8 mouse cellular contexts compared by ENCODE assay signal in genomic region chr15:83172492-83173429, GRCm38 (mm10). TPM values are rescaled to one million over a fixed set of nuclear protein-coding genes. Genes with fewer than 3 reads are reported as not detected.
DNase-seq lines count a peak whose midpoint lies in the region; ATAC-seq and TF ChIP-seq lines count a peak whose summit lies in the region.

Gene Cyb5r3 (minus strand): TSS chr15:83172592.

- peak within 1 kb of the TSS; percentile 88 for H3K4me2 ChIP-seq in heart, embryonic 15.5 days
- peak within 1 kb of the TSS; percentile 81 for H3K4me2 ChIP-seq in neural tube, embryonic 13.5 days

- no peak for DNase-seq in cerebellum, adult 2 months
- no peak for DNase-seq in cerebellum, postnatal 10 days
- no peak for DNase-seq in left cerebral cortex, postnatal 36 days (ENCODE audit: low spot score in 2 of 2)
- no peak for DNase-seq in testis, postnatal 14 days (ENCODE audit: low spot score)

- H3K4me3 ChIP-seq in cerebellum, adult 2 months (replicated peaks; ENCODE audit: insufficient read depth, low read depth, low read length): peak within 1 kb of the TSS; percentile 65
- peak within 1 kb of the TSS; percentile 94 for H3K4me3 ChIP-seq in E14TG2a.4 (replicated peaks; ENCODE audit: low read length)
- H3K4me3 ChIP-seq in heart, embryonic 15.5 days: peak within 1 kb of the TSS; percentile 71
- peak within 1 kb of the TSS; percentile 88 for H3K4me3 ChIP-seq in neural tube, embryonic 13.5 days

- intact Hi-C loops in left cerebral cortex, postnatal 36 days (cut with DNase I): no loop called here

- H3K36me3 ChIP-seq in E14TG2a.4 (ENCODE audit: insufficient read depth, low read length): peaks cover 44% of the 10 kb centered on the region
- no peaks in the 10 kb centered on the region for H3K36me3 ChIP-seq in heart, embryonic 15.5 days
- H3K36me3 ChIP-seq in neural tube, embryonic 13.5 days: no peaks in the 10 kb centered on the region

- WGBS in cerebellum, adult 2 months: 31% methylated on average over 28 of the region's 28 CpGs
- 30% methylated on average over 28 of the region's 28 CpGs for WGBS in heart, embryonic 15.5 days
- 35% methylated on average over 28 of the region's 28 CpGs for WGBS in neural tube, embryonic 13.5 days

- peak; percentile 47 for ATAC-seq in erythroblast, adult 5-6 weeks (replicated peaks; ENCODE audit: low FRiP score, poor library complexity, severe bottlenecking)
- peak; percentile 30; the same call in 1 of the 2 replicates for ATAC-seq in heart, embryonic 15.5 days (replicated peaks; ENCODE audit: insufficient number of reproducible peaks, insufficient read depth, low FRiP score, low read depth)
- ATAC-seq in neural tube, embryonic 13.5 days (ENCODE audit: low read depth): peak; percentile 75

- no peak for TF ChIP-seq CTCF in cerebellum, adult 2 months (IDR thresholded peaks at IDR 0.05; ENCODE audit: borderline replicate concordance, insufficient read depth, low read depth, low read length)
- no peak for TF ChIP-seq CTCF in E14TG2a.4 (conservative IDR thresholded peaks at IDR 0.05; ENCODE audit: low read length)

- H3K27me3 ChIP-seq in cerebellum, adult 2 months (ENCODE audit: control insufficient read depth, insufficient read depth, low read length): no peaks in the 10 kb centered on the region
- no peaks in the 10 kb centered on the region for H3K27me3 ChIP-seq in E14TG2a.4 (ENCODE audit: insufficient read depth, low read length)
- no peaks in the 10 kb centered on the region for H3K27me3 ChIP-seq in heart, embryonic 15.5 days
- H3K27me3 ChIP-seq in neural tube, embryonic 13.5 days: no peaks in the 10 kb centered on the region

- H3K4me1 ChIP-seq in cerebellum, adult 2 months (ENCODE audit: control insufficient read depth, insufficient read depth, low read length): peaks cover 36% of the 10 kb centered on the region
- peaks cover 77% of the 10 kb centered on the region for H3K4me1 ChIP-seq in E14TG2a.4 (replicated peaks; ENCODE audit: low read depth, low read length)
- H3K4me1 ChIP-seq in heart, embryonic 15.5 days (replicated peaks): peaks cover 28% of the 10 kb centered on the region
- peaks cover 45% of the 10 kb centered on the region for H3K4me1 ChIP-seq in neural tube, embryonic 13.5 days (replicated peaks)

- peak within 1 kb of the TSS; percentile 79 for H3K9ac ChIP-seq in heart, embryonic 15.5 days
- H3K9ac ChIP-seq in neural tube, embryonic 13.5 days: peak within 1 kb of the TSS; percentile 89

- TF ChIP-seq POLR2A in cerebellum, adult 2 months (IDR thresholded peaks at IDR 0.05; ENCODE audit: borderline replicate concordance, insufficient read depth, low read length): no peak

- no peaks in the 10 kb centered on the region for H3K9me3 ChIP-seq in E14TG2a.4 (ENCODE audit: low read length)
- H3K9me3 ChIP-seq in heart, embryonic 15.5 days (replicated peaks): no peaks in the 10 kb centered on the region
- H3K9me3 ChIP-seq in neural tube, embryonic 13.5 days: no peaks in the 10 kb centered on the region

- H3K27ac ChIP-seq in cerebellum, adult 2 months (ENCODE audit: insufficient read depth, low read length): peak within 1 kb of the TSS; percentile 75
- H3K27ac ChIP-seq in heart, embryonic 15.5 days: peak within 1 kb of the TSS; percentile 84
- peak within 1 kb of the TSS; percentile 91 for H3K27ac ChIP-seq in neural tube, embryonic 13.5 days (replicated peaks)

RNA-seq across cellular contexts. Expression of gene Cyb5r3, which starts in this region (rescaled TPM):
- 63.5 and 68.6 TPM in 2 replicates for polyA plus RNA-seq in cerebellum, adult 2 months (2012; rRNA removed)
- 71.7 and 84.2 TPM in 2 replicates for total RNA-seq in erythroblast, adult 5-6 weeks (2015; ENCODE audit: low replicate concordance)
- 40.7 and 52.0 TPM in 2 replicates for total RNA-seq in erythroblast, adult 5-6 weeks (2017; ENCODE audit: low replicate concordance)
- 114 and 155 TPM in 2 replicates for polyA plus RNA-seq in heart, embryonic 15.5 days (2015; fragmentation: Nextera tagmentation; extraction: Ambion mirVana)
- 10 to 100 TPM; 59.1 to 62.8 TPM for total RNA-seq in left cerebral cortex, postnatal 36 days (2021)
- polyA plus RNA-seq in neural tube, embryonic 13.5 days (2015; fragmentation: Nextera tagmentation; extraction: Ambion mirVana): 130 and 140 TPM in 2 replicates
